Mouse (Mus musculus): ENCODE data around the gene Rnf39. TPM values are rescaled to one million over a fixed set of nuclear protein-coding genes. Genes with fewer than 3 reads are reported as not detected.

The Rnf39 gene
- total RNA-seq (2023), result not detected in 4 replicates

DNA sequence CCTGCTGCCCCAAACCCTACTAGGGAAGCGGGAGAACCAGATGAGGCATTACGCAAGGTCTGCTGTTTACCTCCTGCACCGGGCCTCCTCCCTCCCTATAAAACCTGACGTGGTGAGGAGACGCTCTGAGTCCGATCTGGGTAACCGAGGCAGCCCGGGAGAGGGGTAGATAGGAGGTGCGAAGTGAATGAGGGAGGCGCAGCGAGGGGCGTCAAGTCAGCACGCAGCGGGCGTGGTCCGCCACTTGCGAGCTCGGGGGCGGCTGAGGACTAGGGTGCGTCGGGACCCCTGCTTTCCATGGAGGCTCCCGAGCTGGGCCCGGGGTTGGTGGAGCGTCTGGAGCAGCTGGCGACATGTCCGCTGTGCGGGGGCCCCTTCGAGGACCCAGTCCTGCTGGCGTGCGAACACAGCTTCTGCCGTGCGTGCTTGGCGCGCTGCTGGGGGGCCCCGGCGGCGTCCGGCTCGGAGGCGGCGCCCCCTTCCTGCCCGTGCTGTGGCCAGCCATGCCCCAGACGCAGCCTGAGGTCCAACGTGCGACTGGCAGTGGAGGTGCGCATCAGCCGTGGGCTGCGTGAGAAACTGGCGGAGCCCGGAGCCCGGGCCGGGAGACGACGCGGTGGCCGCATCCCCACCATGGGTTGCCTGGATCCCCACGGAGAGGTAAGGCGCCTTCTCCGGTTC, at the start of gene Rnf39:
Gene Rnf39, plus strand, starts transcription at position 128 of the 681 bp plus-strand sequence.

DNA sequence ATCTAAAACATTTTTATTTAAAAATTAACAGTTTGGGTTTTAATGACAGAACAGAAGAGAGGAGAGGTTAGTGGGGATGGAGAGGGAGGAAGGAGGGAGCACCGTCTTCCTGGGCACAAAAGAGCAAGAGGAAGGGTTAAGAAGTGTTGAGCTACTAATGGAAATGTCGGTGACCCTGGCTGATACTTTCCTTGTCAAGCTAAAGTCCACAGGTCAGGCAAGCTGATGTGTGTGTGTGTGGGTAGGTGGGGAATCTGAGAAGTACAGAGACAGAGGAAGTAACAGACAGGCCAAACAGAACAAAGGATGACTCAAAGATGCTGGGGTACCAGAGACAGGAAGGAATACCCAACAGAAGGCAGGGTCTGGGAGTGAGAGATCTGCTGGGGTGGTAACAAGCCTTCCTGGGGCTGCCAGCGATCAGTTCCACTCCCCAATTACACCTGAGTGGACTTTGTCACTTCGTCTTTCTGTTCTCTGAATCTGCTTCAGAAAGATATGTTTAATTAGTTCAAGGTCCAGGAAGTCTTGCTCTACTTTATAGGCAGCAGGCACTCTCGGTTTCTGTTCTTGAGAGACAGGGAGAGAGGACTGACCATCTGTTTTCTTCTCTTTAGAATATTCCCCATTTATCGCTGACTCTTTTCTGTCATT, 45.0 kb upstream of the Rnf39 start, which contains the start of gene Trim31:
Gene Trim31, plus strand, starts transcription at position 567 of the 654 bp plus-strand sequence.

DNA sequence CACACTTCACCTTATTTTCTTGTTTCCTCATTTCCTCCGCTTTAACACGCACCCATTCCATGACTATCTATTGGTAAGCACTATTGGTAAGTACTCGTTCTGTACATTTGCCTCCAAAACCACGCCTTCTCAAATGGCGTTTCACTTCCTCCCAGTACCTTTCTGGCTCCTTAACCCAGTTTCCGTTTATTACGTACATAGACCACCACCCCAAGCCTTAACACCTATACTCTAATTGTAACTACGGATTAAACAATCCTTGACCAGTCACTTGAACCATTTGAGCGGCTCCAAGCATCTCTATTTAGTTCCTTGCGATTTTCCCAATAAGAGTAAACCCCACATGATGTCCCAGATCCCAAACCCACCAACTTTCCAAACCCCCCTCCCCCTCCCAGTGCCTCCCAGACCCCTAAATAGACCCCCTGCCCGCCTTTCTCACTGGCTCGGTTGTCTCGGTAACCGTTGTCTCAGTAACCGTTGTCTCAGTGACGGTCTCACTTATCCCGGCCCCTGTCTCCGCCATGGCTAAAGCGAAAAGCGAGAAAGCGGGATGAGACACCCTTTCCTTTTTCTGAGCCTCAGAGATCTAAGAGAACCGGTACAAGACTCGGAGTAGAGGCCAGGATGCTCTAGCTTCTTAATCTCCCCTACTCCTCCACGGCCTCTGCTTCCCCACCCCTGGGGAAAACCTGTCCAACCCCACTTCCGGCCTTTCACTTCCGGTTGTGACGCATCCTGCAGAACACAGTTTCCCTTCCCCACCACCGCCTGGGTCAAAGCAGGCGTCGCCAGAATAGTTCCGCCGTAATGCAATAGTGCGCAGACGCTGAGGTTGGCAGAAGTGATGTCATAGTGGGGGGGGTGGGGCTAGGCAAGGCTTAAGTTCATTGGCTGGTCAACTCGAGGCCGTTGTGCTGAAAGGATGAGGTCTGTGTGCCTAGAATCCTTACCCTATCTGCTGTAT, 8.5 kb downstream of the Rnf39 start, which contains the start of gene Ppp1r11:
Gene Ppp1r11, minus strand, starts transcription at position 761 of the 967 bp plus-strand sequence.

DNA sequence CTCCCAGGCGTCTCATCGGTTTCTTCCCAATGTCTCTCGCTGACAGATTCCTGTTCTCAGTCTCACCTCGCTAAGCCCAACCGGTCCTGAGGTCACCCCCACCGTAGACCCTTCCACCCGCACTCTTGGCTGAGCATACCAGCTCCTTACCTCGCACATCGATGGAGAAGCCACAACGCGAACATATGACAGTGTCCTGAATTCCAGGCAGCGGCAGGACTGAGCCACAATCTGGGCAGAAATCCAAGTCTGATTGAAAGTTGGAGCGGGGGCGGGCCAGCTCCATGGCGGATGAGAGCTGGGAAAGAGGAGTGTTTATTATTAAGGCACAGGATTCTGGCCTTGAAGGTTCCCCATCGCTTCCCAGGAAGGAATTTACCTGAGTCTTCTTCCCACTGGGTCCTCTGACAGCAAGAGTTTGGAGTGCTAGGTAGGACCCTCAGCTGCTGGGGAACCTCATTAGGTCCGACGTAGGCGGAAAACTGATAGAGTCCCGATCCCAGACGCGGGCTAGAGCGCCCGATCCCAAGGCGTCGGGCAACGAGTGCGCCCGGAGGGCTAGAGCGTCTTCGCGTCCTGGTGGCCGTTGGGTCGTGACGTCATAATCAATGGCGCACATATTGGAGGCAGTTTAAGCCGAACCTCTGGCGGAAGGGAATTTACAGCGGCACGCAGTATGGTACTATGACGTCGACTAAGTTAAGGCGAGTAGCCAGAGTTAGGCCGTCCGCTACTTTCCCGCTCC, 15.5 kb downstream of the Rnf39 start, which contains the start of the genes Znrd1 and Znrd1as:
Gene Znrd1, minus strand, starts transcription at position 561 of the 745 bp plus-strand sequence.
Gene Znrd1as, plus strand, starts transcription at position 594 of the 745 bp plus-strand sequence.

DNA sequence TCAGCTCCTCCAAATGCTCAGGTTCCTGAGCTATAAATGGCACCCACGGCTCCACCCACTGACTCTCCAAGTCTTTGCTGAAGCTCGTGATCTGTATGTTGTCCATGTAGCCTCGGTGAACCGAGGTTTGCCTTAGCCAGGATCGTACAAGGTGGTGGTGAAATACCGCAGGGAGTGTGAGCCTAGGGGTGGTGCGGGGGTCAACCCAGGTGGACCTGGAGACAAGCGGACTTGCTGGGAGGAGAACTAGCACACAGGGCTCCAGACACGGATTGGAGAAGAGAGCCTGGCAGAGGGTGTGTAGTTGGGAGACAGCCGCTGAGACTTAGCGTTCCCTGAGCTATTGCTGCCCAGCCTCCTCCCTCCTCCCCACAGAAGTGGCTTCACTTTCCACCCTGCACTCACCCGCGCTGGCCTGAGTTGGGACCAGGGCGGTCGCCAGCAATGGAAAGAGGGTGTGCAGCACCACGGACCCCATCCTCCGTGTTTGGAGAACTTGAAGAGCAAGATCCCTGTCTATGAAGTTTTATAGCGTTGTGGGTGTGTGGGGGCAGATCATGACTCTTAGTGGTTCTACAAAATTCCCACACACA, 38.6 kb downstream of the Rnf39 start, which contains the start of gene 2410137M14Rik:
Gene 2410137M14Rik, minus strand, starts transcription at position 17 of the 593 bp plus-strand sequence.

DNA sequence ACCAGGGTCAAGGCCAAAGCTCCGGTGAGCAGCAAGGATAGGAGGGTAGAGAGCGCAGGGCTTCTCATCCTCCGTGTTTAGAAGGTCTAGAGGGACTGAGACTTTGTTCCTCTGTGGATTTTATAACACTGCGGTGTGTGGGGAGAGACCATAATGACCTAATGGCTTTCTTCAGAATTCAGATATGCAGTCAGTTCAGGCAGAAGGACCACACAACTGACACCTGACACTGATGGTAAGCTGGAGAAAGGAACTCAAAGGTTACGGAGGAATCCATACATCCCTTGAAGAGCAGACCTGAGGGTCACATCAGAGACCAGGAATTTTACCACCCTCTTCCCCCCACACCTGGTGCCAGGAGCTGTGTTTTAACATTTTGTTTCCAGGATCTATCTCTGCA, 46.7 kb downstream of the Rnf39 start, which contains the start of gene H2-M5:
Gene H2-M5, minus strand, starts transcription at position 101 of the 400 bp plus-strand sequence.

Other genes with a start within 250 kb of the Rnf39 start
- not detected in 4 replicates for gene H2-M10.5, start 170.0 kb upstream of the Rnf39 start, total RNA-seq (2023)
- not detected in 4 replicates for gene H2-M10.6, start 130.7 kb upstream of the Rnf39 start, total RNA-seq (2023)
- gene Trim26, start 105.8 kb upstream of the Rnf39 start, total RNA-seq (2023), result 179 to 202 TPM (median 188 TPM) in 4 replicates
- gene Trim15, start 75.7 kb upstream of the Rnf39 start, total RNA-seq (2023), result not detected in 4 replicates
- gene Trim10, start 73.3 kb upstream of the Rnf39 start, total RNA-seq (2023), result 0.25 to 0.35 TPM in 2 of 4 replicates, not detected in the others
- not detected in 4 replicates for gene Trim40, start 52.8 kb upstream of the Rnf39 start, total RNA-seq (2023)
- gene Trim31, start 44.8 kb upstream of the Rnf39 start, total RNA-seq (2023), result not detected in 4 replicates
- 96.5 to 112 TPM (median 98.9 TPM) in 4 replicates for gene Ppp1r11, start 8.8 kb downstream of the Rnf39 start, total RNA-seq (2023)
- gene Znrd1, start 15.6 kb downstream of the Rnf39 start, total RNA-seq (2023), result 74.9 to 82.2 TPM (median 80.0 TPM) in 4 replicates
- 1.0 to 2.7 TPM (median 1.3 TPM) in 4 replicates for gene Znrd1as, start 15.7 kb downstream of the Rnf39 start, total RNA-seq (2023)
- gene 2410137M14Rik, start 38.3 kb downstream of the Rnf39 start, total RNA-seq (2023), result not detected in 4 replicates
- not detected in 4 replicates for gene H2-M5, start 46.6 kb downstream of the Rnf39 start, total RNA-seq (2023)
- not detected in 4 replicates for gene Zfp57, start 58.2 kb downstream of the Rnf39 start, total RNA-seq (2023)
- not detected in 4 replicates for gene Mog, start 80.5 kb downstream of the Rnf39 start, total RNA-seq (2023)
- 63.3 to 72.7 TPM (median 66.7 TPM) in 4 replicates for gene Gabbr1, start 103.0 kb downstream of the Rnf39 start, total RNA-seq (2023)
- gene Olfr90, start 145.6 kb downstream of the Rnf39 start, total RNA-seq (2023), result 0.21 TPM in 1 of 4 replicates, not detected in the others
- not detected in 4 replicates for gene Olfr91, start 155.4 kb downstream of the Rnf39 start, total RNA-seq (2023)
- gene Olfr92, start 177.2 kb downstream of the Rnf39 start, total RNA-seq (2023), result not detected in 4 replicates
- not detected in 4 replicates for gene Olfr93, start 218.6 kb downstream of the Rnf39 start, total RNA-seq (2023)

Measured in B cell, adult 62 days (primary cell).